Mouse (Mus musculus): ENCODE measurements around the gene Lbh.

Gene Lbh

DNA sequence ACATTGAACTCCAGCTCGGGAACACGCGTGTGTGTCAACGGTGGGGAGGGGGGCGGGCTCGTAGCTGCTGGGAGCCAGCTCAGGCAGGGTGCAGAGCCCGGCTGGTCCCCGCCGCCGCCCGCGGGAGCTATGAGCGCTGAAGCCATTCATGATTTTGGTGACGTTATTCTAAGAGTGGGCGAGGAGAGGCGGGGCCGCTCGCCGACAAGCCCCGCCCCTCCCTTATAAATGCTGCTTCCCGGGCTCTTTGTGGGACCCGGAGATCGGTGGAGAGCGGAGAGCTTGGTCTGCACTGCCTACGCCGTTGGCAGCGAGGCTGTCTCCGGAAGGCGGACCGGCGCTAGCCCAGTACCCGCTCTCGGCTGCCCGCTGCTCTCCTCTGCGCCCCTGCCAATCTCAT is at the start of gene Lbh:
Gene Lbh (plus strand): TSS at position 253 of the 400 bp plus-strand sequence.
- DNase-seq: peak; percentile 96

DNA sequence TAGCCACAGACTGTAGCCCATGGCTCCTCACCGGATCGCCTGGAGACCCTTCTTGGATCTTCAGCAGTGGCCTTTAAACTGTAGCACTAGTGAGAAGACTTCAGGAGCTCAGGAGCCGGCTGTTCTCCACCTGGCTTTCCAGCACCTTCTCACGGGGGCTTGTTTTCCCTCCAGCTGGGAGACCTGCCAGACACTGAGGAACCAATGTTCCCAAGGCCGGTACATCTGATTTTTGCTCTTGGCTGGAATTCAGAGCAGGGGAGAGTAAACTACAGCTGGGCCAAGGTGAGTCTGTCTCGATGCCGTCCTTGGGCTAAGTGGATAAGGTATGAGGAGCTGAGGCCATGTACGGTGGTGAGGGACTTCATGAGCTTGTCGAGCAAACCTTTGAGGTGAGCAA is 39.1 kb upstream of the Lbh start:
- DNase-seq: no peak

DNA sequence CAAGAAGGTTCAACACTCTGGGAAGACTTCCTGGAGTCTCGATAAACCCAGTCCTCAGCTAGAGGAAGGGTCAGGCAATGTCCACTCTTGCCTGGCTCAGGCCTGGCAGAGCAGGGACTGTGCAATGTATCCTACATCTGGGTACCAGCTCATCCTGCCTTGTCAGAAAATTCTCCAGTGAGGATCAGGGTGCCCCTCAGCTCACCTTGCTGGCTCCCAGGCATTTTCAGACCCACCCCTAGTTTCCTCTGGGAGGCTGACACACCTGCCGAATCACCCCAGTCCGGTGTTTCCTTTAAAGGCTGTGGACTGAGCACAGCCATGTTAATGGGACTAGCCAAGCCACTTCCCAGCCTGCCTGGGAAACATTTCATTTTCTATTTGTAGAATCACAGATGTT is 37.9 kb upstream of the Lbh start:
- DNase-seq: no peak

DNA sequence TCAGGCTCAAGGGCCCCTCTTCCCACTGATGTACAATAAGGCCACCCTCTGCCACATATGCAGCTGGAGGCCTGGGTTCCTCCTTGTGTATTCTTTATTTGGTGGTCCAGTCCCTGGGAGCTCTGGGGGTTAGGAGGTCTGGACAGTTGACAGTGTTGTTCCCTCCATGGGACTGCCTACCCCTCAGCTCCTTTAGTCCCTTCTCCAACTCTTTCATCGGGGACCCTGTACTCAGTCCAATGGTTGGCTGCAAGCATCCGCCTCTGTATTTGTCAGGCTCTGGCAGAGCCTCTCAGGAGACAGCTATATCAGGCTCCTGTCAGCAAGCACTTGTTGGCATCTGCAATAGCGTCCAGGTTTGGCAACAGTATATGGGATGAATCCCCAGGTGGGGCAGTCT is 37.1 kb upstream of the Lbh start:
- no peak for DNase-seq

DNA sequence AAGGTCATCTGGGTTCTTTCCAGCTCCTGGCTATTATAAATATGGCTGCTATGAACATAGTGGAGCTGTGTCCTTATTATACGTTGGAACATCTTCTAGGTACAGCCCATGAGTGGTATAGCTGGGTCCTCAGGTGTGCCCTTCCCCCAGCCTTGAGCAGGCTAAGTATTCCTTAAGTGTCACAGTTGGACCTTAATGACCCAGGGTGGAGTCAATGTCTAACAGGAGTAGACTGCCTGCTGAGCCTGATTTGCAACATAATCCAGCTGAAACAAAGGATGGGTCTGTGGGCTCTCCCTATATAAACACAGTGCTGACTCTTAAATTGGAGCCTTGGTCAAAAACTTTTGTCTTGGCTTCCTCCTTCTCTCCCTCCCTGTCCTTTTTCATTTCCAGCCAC is 36.3 kb upstream of the Lbh start:
- DNase-seq: no peak

DNA sequence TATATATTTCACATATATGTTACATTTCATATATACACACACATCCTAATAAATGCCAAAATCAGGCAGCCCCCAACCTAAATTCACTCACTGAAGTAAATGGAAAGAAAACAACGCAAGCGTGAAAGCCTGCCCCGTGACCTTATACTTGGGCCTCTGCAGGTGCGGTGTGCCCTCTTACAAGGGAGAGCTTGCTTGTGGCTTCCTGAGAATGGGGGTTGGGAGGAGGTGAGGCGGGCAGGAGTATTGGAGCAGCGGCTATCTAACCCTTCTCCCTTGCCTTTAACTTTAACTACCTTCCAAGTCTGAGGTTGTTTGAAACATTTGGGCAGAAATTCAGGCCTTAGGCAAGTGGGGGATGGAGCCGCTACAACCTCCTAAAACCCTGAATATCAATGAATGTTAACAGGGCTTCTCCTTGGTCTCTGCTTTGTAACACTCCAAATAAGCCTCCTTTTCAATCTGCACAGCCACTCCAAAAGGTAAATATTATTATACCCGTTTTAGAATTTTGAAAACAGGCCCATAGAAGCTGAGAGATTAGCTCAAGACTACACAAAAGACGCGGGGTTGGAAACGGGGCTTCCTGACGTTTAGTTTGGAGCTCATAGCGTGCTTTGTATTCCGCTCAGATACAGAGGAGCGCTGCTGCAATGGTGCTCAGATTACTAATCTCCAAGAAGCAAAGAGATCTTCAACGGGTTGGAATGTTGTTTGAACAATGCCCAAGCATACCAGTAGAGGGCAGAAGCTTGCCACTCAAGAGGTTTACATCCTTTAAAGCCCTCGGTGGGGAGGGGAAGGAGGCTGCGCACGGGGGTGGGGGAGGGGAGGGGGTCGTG is 28.3 kb upstream of the Lbh start:
- DNase-seq: peak; percentile 76

DNA sequence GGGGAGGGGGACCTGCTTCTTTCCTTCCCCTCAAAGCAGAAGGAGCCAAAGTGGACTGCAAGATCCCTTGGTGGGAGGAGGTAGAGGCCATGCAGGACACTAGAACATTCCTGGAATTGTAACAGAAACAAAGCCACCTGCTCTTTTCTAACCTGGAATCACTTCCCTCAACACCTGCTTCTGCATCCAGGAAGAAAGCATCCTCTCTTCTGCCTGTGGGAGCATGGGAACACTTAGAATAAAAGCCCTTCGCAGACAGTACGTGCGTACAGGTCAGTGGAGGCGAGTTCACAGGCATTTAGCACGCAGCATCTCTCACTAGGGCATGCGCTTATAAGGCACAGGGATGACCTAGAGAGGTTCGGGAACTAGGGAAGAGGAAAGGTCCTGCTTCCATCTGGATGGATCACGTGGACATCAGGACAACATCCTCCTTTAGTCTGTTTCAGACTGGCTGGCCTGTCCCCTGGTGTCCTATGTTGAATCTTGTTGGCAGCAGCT is 27.7 kb upstream of the Lbh start:
- no peak for DNase-seq

DNA sequence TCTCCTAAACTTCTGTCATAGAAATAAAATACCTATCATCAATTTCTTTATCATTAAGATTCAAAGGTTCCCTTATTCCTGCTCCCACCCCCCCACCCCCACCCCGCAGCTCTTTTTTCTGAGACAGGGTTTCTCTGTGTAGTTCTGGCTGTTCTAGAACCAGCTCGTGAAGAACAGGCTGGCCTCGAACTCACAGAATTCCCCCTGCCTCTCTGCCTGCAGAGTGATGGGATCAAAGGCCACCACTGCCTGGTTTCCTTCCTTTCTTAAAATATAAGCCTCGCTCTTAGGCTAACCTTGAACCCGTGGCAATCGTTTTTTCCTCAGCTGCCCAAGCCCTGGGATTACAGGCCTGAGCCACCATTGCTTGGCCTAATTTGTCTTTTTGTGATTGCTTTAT is 26.5 kb upstream of the Lbh start:
- no peak for DNase-seq

DNA sequence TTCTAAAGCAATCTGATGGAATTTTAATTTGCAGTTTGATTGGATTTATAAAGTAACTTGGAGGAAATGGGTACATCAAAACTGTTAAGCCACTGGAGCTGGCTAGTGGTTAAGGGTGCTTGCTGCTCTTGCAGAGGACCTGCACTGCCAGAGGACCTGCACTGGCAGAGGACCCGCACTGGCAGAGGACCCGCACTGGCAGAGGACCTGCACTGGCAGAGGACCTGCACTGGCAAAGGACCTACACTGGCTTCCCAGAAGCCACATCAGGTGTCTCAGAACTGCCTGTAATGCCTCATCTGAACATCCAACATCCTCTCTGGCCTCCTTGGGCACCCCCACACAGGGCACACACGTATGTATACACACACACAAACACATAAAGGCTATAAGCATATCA is 22.6 kb upstream of the Lbh start:
- DNase-seq: no peak

DNA sequence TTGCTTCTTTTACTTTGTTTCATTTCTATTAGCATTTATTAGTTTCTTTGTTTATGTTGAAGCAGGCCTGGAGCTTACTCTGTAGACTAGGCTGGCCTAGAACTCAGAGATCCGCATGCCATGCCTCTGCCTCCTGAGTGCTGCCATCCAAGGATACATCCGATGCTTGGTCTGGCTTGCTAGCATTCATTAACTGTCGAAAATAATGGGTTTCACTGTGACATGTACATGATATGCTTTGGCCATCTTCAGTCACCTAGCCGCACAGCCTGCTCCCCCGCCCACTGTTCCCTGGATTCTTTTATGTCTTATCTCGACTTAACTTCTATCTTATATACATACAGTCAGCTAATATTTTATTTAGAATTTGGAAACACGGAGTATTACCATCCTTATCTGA is 21.0 kb upstream of the Lbh start:
- no peak for DNase-seq

DNA sequence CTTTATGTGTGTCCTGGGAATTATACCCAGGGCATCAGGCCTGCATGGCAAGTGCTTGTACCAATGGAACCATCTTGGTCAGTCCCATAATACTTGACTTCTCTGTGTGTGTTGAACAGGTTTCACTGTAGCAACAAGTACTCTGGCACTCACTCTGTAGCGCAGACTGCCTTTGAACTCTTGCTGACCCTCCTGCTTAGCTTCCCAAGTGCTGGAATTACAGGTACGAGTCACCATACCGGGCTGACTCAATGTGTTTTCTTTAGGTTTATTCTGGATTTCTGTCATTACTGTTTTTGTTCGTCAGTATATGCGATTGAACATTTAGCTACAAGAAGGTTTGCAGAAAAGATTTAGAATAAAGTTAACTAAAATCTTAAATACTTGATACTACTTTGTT is 20.1 kb upstream of the Lbh start:
- no peak for DNase-seq

DNA sequence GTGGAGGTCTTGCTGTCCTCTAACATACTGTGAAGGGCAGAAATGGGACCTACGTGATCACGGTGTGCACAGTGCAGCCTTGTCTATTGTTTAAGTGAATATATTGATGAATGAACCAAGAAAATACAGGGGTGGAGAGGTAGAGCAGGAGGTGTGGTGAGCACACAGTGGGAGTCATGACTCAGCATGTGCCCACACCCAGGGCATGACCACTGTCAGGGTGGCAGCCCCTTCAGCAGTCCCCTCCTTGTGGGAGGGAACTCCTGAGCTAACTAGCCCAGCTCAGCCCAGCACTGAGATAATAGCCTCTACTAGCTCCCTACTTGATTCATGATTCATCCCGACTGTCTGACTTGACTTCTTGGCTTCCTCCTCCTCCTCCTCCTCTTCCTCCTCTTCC is 19.3 kb upstream of the Lbh start:
- no peak for DNase-seq

DNA sequence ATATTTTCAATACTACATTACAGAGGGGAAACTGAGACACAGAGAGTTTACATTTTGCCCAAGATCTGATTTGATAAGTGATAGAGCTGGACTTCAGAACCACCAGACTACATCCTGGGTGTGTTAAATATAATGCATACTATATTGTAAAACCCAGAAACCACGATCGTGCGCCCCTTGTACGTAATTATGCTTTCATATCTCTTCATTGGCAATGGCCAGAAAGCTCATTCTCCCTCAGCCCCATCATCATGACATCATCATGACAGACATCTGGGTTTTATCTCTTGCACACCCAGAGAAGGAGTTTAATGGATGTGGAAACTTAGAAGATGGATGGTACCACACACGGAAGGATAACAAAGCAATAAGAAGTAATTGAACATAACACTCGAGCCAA is 17.1 kb upstream of the Lbh start:
- no peak for DNase-seq

DNA sequence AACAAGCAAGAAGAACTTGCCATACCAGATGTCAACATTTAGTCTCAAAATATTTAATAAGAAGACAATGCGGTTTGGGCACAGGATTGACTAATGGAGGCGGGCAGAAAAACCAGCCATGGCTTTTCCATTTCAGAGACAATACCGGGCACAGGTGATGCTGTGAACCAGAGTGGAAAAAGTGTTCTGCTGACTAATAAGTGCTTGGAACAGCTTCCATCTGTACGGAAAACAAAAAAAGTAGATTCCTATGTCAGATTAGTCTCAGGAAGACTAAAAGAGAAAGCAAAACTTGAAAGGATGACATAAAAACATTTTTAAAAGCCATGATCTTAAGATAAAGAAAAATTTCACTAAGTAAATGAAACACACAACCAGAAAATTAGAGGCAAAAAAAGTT is 16.4 kb upstream of the Lbh start:
- no peak for DNase-seq

DNA sequence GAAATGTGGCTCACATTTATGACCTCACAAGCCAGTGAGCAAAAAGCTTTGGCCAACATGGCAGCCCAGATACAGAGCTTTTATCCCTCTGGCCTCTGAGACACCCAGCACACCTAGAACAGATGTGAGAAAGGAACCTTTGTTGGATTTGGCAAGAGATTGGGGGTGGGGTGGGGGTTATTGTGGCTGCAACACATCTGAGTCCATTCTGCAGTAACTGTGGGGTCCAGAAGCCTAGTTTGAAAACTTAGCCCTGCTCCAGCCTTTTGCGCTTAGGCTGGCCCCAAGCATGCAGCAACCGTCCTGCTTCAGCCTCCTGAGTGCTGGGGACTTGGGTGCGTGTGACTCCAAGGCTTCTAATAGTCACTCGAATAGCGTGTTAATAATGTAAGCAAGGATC is 14.8 kb upstream of the Lbh start:
- DNase-seq: no peak

DNA sequence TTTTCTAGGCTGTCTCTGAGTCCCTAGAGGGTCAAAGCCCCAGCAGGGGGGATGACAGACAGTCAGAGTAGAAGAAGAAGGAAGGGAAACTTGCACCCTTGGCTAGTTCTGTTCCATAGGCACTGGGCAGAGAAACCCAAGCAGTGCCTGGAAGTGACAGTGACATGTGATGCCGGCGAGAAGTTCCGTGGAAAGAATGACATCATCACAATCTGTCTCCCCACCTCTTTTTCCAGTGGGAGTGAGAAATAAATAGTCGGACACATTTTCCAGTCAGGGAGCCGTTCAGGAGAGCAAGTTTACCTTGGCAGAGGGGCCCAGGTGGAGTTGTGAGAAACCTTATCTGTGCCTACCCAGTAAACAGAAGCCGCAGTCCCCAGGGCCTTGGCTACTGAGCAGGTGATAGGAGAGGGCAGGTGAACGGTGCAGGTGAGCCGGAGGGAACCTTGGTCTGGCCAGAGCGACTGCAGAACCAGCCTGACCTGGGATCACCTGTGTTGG is 14.1 kb upstream of the Lbh start:
- no peak for DNase-seq

DNA sequence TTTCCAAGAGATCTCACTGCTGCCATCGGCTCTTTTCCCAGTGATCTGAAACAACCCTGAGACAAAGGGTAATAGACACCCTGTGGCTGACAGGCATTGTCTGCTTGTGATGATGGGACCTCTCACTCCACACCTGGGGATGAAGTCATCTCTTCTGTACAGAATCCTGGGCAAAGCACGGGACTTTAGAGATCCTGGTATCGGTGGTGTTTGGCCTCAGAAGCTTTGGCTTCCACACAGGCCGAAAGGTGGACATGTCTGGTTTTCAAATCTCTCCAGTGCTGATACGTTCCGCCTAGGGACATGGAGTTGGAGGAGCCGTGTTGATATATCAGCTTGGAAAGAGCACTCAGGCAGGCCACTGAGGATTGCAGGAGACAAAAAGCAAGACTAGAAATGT is 13.2 kb upstream of the Lbh start:
- no peak for DNase-seq

DNA sequence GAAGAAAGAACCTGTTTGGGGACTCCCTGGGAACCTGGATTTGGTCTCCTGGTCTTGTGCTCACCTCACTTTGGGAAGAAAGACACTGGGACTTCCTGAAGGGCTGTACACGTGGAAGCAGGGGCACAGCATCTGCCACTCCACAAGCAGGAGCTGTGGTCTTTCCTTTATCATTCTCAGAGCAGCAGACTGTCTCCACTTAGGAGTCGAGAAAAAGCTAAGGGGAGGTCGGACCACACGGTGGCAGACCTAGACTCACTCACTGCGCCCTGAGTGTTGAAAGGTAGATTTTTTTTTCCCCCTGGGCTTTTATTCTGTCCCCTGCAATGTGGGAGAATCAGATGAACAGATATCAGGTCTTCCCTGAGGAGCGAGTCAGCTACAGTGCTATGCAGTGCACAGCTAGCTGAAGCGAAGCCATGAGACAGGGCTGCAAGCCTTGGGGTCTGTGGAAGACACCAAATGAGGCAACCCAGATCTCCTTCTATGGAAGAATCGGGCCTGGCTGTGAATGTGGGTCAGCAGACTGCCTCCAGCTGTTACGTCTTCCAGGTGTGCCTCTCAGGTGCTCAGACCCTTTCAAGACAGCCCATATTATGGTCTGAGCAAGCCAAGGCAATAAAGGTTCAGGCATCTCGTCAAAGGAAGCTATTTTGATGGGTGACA is 11.7 kb upstream of the Lbh start:
- no peak for DNase-seq

DNA sequence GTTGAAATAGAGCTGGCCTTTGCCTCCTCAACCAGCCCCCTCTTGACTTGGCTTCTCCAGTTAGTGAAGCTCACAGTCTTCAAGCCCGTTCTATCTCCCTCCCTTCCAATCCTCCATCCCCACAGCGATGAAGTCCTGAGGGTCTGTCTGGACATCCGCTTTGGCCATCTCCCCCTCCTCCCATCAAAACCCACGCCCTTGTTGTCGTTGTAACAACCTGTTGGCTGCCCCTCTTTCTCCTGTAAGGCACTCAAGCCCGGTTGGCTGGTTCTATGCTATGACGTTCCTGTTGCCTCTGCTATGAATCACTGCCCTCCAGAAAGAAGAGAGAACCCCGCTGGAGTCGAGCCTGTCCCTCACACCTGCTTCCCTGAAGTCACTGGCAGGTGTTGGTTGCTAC is 10.9 kb upstream of the Lbh start:
- DNase-seq: no peak

DNA sequence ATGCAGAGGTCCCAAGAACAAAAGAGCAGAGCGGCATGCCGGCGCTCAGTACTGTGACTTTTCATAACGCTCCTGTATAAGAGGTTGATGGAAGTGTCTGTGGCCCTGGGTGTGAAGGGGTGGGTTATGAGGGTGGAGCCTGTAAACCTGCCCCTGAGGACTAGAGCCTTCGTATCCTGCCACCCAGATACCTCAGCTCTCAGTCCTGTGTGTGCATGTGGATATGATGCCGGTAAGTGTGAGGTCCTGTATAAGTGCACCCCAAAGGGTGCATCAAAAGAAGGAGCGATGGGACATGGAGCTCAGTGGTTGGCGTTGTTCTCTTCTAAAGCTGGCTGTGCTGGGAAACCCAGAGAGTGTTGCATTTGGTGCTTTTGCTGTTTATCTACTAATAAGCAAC is 10.3 kb upstream of the Lbh start:
- DNase-seq: peak; percentile 0

DNA sequence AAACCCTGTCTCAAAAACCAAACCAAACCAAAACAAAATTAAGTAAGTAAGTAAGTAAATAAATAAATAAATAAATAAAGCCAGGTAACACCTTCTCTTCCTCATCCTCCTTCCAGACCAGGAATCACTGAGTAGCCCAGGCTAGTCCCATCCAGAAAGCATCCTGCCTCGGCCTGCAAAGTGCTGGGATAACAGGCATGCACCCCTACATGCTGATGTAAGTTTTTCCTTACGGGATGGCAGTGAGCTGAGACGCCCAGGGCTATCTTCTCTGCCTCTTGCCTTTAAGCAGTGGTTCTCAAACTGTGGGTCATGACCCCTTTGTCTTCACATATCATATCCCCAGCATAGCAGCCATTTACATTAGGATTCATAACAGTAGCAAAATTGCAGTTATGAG is 9.5 kb upstream of the Lbh start:
- peak; percentile 2 for DNase-seq

DNA sequence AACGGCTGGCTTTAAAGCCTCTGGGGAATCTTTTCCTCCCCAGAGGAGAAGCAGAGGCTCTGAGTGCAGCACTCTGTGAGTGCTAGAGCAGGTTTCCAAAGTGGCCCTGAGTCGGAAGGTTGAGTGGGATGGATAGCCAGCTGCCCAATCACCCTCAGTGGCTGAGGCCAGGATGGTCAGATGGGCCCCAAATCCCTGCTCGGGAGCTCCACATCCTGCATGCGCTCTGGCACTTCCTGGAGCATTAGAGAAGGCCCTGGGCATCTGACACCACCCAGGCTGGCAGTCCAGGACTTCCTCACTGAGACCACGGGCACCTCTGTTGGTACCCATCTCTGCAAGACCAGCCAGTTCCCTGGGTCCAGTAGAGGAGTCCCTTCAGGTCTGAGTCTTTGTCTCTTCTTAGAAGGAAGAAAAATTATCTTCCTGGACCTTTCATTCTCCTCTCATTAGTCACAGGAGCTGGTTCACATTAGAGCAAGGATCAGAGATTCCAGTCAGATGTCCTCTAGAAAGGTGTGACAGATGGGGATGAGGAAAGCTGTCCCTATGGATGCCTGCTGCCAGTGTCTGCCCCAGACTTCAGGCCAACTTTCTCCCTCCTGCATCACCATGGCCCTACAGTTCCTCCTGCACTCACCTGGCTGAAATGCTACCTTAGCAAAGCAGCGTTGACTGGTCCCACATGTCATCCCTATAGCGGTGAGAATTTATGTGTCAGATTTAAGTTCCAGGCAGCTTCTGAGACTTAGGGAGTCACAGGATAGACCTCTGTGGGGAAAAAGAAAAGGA is 8.8 kb upstream of the Lbh start:
- DNase-seq: peak; percentile 5

DNA sequence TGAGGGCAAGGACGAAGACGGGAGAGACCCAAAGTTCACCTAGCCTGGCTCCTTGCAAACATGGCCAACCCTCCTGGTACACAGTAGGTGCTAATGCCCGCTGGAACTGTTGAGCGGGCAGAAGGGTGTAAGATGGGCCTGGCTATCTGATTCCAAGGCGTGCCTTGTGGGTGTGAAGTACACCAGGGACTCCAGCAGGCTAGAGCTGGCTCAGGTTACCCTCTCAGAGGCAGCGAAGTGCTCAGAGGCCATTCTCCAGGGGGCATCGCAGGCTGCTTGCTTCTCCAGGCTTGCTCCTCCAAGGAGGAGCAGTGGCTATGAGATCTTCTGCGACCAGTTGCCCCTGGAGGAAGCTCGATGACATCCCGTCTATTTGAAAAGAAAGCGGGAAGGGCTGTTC is 6.8 kb upstream of the Lbh start:
- DNase-seq: no peak

DNA sequence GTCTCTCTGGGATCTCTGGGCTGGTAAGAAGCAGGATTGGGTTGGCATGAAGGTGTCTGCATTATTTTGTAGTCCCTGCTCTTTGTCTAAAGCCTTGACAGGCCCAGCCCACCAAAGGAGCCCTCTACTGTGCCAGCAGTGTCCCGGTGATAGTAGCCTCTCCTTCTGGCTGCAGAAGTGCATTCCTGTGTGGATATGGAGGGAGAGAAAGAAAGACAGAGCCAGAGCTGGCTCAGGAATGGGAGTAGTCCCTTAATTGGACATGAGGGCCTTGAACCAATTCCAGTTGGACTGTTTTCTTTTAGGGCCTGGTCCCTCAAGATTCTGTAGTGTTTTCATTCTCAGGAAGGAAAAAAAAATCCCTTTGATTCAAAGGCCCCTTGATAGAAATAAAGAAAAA is 6.4 kb upstream of the Lbh start:
- DNase-seq: no peak
